Mouse (Mus musculus) liver, embryonic 14.5 days (tissue): ENCODE measurements at regions not wholly inside any gene's neighbourhood (a gene's known extent, or its start where the extent isn't known, plus 50 kb on each side); places are given as distances from the start of the nearest gene placed in this dataset.

Source experiments
- CTCF ChIP-seq: IDR thresholded peaks from 2 replicates; pipeline ENCODE4 v1.5.1; 2016; ENCODE audit warnings: antibody characterized with exemption, low read depth, control low read depth
- EP300 ChIP-seq: IDR thresholded peaks from 2 replicates; pipeline ENCODE4 v1.6.1; 2016; ENCODE audit warnings: antibody characterized with exemption, low read depth

- TF ChIP-seq CTCF (no peak), EP300 (no peak)
Observed at GRCm38 (mm10) chr1:149448516-149448915, 512.6 kb downstream of the Pla2g4a start.
